In the genomic region with DNA sequence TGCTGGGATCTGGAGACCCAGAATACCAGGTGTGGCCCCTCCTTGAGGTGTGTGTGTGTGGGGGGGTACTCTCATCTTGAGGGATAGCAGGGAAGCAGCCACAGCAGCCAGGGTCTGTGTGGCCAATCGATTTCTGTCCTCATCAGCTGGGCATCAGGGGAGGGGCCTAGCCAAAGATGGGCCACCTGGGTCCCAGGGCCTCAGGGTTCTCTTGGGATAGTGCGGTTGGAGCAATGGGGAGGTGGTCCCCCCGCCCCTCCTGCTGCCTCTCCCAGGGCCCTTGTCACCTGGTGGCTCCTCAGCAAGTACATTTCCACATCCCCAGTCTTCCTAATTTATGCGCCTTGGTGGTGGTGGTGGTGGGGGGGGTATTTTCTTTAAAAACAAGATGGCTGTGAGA, we compare ENCODE assay signal across 12 mouse cellular contexts. TPM values are rescaled to one million over a fixed set of nuclear protein-coding genes. Genes with fewer than 3 reads are reported as not detected.
DNase-seq lines count a peak whose midpoint lies in the region; ATAC-seq and TF ChIP-seq lines count a peak whose summit lies in the region.
"Had no signal": no experiment of that assay in that cellular context is flagged by ENCODE, and none has a peak within 500 bp of the region (broad histone marks: within the 10 kb centered on the region; RNA-seq: fewer than 3 reads in every experiment).

No protein-coding gene starts in this region.

- H3K27me3 ChIP-seq in lung, embryonic 14.5 days (ENCODE audit: insufficient read depth, low read length), result peaks cover 70% of the 10 kb centered on the region
- peaks cover 8% of the 10 kb centered on the region for H3K27me3 ChIP-seq in forebrain, embryonic 11.5 days (ENCODE audit: control insufficient read depth, insufficient read depth, low read length)
- peaks cover 100% of the 10 kb centered on the region for H3K27me3 ChIP-seq in limb, embryonic 10.5 days (ENCODE audit: low read depth, poor library complexity, severe bottlenecking)
- peaks cover 11% of the 10 kb centered on the region for H3K27me3 ChIP-seq in neural tube, embryonic 14.5 days (ENCODE audit: control insufficient read depth, insufficient read depth, low read length)
- H3K27me3 ChIP-seq in cerebellum, adult 2 months (ENCODE audit: control insufficient read depth, insufficient read depth, low read length), result no peaks in the 10 kb centered on the region

- H3K9me3 ChIP-seq in lung, embryonic 14.5 days (ENCODE audit: low read depth, low read length), result no peaks in the 10 kb centered on the region
- no peaks in the 10 kb centered on the region for H3K9me3 ChIP-seq in forebrain, embryonic 11.5 days (ENCODE audit: control insufficient read depth, low read length)
- no peaks in the 10 kb centered on the region for H3K9me3 ChIP-seq in limb, embryonic 10.5 days (replicated peaks)
- no peaks in the 10 kb centered on the region for H3K9me3 ChIP-seq in neural tube, embryonic 14.5 days (ENCODE audit: control insufficient read depth, low read length)
- H3K9me3 ChIP-seq: liver, embryonic 12.5 days had no signal

- WGBS in lung, embryonic 14.5 days, result 8% methylated on average over 4 of the region's 4 CpGs
- 7% methylated on average over 4 of the region's 4 CpGs for WGBS in forebrain, embryonic 11.5 days
- 10% methylated on average over 4 of the region's 4 CpGs for WGBS in limb, embryonic 10.5 days
- WGBS in neural tube, embryonic 14.5 days, result 3% methylated on average over 4 of the region's 4 CpGs
- 69% methylated on average over 4 of the region's 4 CpGs for WGBS in cerebellum, adult 2 months

- TF ChIP-seq CTCF in lung, embryonic 14.5 days (IDR thresholded peaks at IDR 0.05; ENCODE audit: low read depth), result no peak
- TF ChIP-seq CTCF in cerebellum, adult 2 months (IDR thresholded peaks at IDR 0.05; ENCODE audit: borderline replicate concordance, insufficient read depth, low read depth, low read length), result no peak

- H3K4me3 ChIP-seq in lung, embryonic 14.5 days (ENCODE audit: low read depth, low read length), result peak overlapping the region; percentile 22; the same call in 1 of the 2 replicates
- no peak overlapping the region for H3K4me3 ChIP-seq in forebrain, embryonic 11.5 days (ENCODE audit: low read depth, low read length)
- peak overlapping the region; percentile 38; the same call in 1 of the 2 replicates for H3K4me3 ChIP-seq in limb, embryonic 10.5 days
- no peak overlapping the region for H3K4me3 ChIP-seq in neural tube, embryonic 14.5 days (ENCODE audit: low read depth, low read length)
- no peak overlapping the region for H3K4me3 ChIP-seq in cerebellum, adult 2 months (replicated peaks; ENCODE audit: insufficient read depth, low read depth, low read length)
- H3K4me3 ChIP-seq: erythroblast, embryonic 14.5 days; liver, embryonic 12.5 days had no signal

- H3K9ac ChIP-seq in lung, embryonic 14.5 days, result no peak overlapping the region
- peak overlapping the region; percentile 60 for H3K9ac ChIP-seq in forebrain, embryonic 11.5 days (ENCODE audit: low read length)
- H3K9ac ChIP-seq in neural tube, embryonic 14.5 days (replicated peaks; ENCODE audit: low read depth, low read length), result 0 out of 2 replicates have a peak overlapping the region, but pooled peaks have one; percentile 16
- H3K9ac ChIP-seq: liver, embryonic 12.5 days had no signal

- no peak overlapping the region for H3K27ac ChIP-seq in lung, embryonic 14.5 days (ENCODE audit: low read depth)
- peak overlapping the region; percentile 91 for H3K27ac ChIP-seq in forebrain, embryonic 11.5 days (ENCODE audit: low read depth, low read length)
- no peak overlapping the region for H3K27ac ChIP-seq in limb, embryonic 10.5 days
- no peak overlapping the region; the same call in 1 of the 2 replicates for H3K27ac ChIP-seq in neural tube, embryonic 14.5 days (ENCODE audit: low read depth, low read length)
- no peak overlapping the region for H3K27ac ChIP-seq in cerebellum, adult 2 months (ENCODE audit: insufficient read depth, low read length)
- H3K27ac ChIP-seq: liver, embryonic 12.5 days had no signal

- DNase-seq in lung, embryonic 14.5 days, result no peak
- DNase-seq in lung, postnatal 4 days, result no peak
- DNase-seq in forebrain, embryonic 11.5 days (ENCODE audit: low spot score), result no peak
- no peak for DNase-seq in limb, embryonic 10.5 days (ENCODE audit: low spot score)
- DNase-seq in cerebellum, adult 2 months, result no peak
- no peak for DNase-seq in cerebellum, adult 9-11 months

- no peak for TF ChIP-seq POLR2A in cerebellum, adult 2 months (IDR thresholded peaks at IDR 0.05; ENCODE audit: borderline replicate concordance, insufficient read depth, low read length)

- no peaks in the 10 kb centered on the region for H3K4me1 ChIP-seq in lung, embryonic 14.5 days (ENCODE audit: insufficient read depth)
- peaks cover 19% of the 10 kb centered on the region for H3K4me1 ChIP-seq in forebrain, embryonic 11.5 days (replicated peaks; ENCODE audit: control insufficient read depth, insufficient read depth, low read length)
- peaks cover 35% of the 10 kb centered on the region for H3K4me1 ChIP-seq in limb, embryonic 10.5 days
- peaks cover 23% of the 10 kb centered on the region for H3K4me1 ChIP-seq in neural tube, embryonic 14.5 days (ENCODE audit: control insufficient read depth, insufficient read depth, low read length)
- H3K4me1 ChIP-seq in cerebellum, adult 2 months (ENCODE audit: control insufficient read depth, insufficient read depth, low read length), result peaks cover 21% of the 10 kb centered on the region
- H3K4me1 ChIP-seq: liver, embryonic 12.5 days had no signal

- H3K4me2 ChIP-seq in lung, embryonic 14.5 days, result peak overlapping the region; percentile 54
- peak overlapping the region; percentile 55 for H3K4me2 ChIP-seq in forebrain, embryonic 11.5 days (ENCODE audit: low read depth, low read length, severe bottlenecking)
- peak overlapping the region; percentile 23; the same call in 1 of the 2 replicates for H3K4me2 ChIP-seq in neural tube, embryonic 14.5 days (ENCODE audit: low read depth, low read length)
- H3K4me2 ChIP-seq: liver, embryonic 12.5 days had no signal

- no peaks in the 10 kb centered on the region for H3K36me3 ChIP-seq in lung, embryonic 14.5 days (ENCODE audit: insufficient read depth)
- no peaks in the 10 kb centered on the region for H3K36me3 ChIP-seq in forebrain, embryonic 11.5 days (ENCODE audit: control insufficient read depth, insufficient read depth, low read length)
- no peaks in the 10 kb centered on the region for H3K36me3 ChIP-seq in limb, embryonic 10.5 days
- H3K36me3 ChIP-seq in neural tube, embryonic 14.5 days (ENCODE audit: control insufficient read depth, insufficient read depth, low read length), result no peaks in the 10 kb centered on the region
- H3K36me3 ChIP-seq: liver, embryonic 12.5 days had no signal

- peak; percentile 34; the same call in 1 of the 2 replicates for ATAC-seq in lung, embryonic 14.5 days (ENCODE audit: insufficient read depth)
- peak; percentile 60 for ATAC-seq in forebrain, embryonic 11.5 days (replicated peaks; ENCODE audit: low FRiP score)
- peak; percentile 26; the same call in 1 of the 2 replicates for ATAC-seq in neural tube, embryonic 14.5 days (ENCODE audit: low read depth)
- ATAC-seq in CD4-positive, CD25-positive, alpha-beta regulatory T cell, adult 4 months, result no peak
- ATAC-seq: liver, embryonic 12.5 days had no signal

RNA-seq across cellular contexts. Expression of a gene that starts 55.4 kb away (rescaled TPM):
- polyA plus RNA-seq in lung, embryonic 14.5 days (2014; fragmentation: Nextera tagmentation; extraction: Ambion mirVana), result not detected in 2 replicates
- 27.3 and 28.2 TPM in 2 replicates for polyA plus RNA-seq in forebrain, embryonic 11.5 days (2014; fragmentation: Nextera tagmentation; extraction: Ambion mirVana)
- 0.50 and 1.1 TPM in 2 replicates for polyA plus RNA-seq in limb, embryonic 10.5 days (2016; fragmentation: Nextera tagmentation; extraction: Ambion mirVana)
- 33.4 and 39.8 TPM in 2 replicates for polyA plus RNA-seq in neural tube, embryonic 14.5 days (2014; fragmentation: Nextera tagmentation; extraction: Ambion mirVana)
- polyA plus RNA-seq in cerebellum, adult 2 months (2012; rRNA removed), result 38.1 and 38.8 TPM in 2 replicates
- not detected for polyA plus RNA-seq in CD4-positive, CD25-positive, alpha-beta regulatory T cell, adult 4 months (2017; shearing (Covaris generic))
- polyA plus RNA-seq: erythroblast, embryonic 14.5 days; heart, embryonic 14.5 days; liver, embryonic 12.5 days; small intestine, adult 2 months had no signal

Comparison
In these comparisons a context has a peak if more than half of its experiments do, and no peak if none do; other contexts are left out.
1. H3K4me3 ChIP-seq: peak in lung, embryonic 14.5 days (single experiment) and limb, embryonic 10.5 days (single experiment); none in forebrain, embryonic 11.5 days (single experiment), neural tube, embryonic 14.5 days (single experiment) and cerebellum, adult 2 months (single experiment).
2. RNA of a gene that starts 55.4 kb away (polyA plus RNA-seq): 33.4 to 39.8 TPM in neural tube, embryonic 14.5 days, 38.1 to 38.8 TPM in cerebellum, adult 2 months and 27.3 to 28.2 TPM in forebrain, embryonic 11.5 days; 0.50 to 1.1 TPM in limb, embryonic 10.5 days, not detected in lung, embryonic 14.5 days and not detected in CD4-positive, CD25-positive, alpha-beta regulatory T cell, adult 4 months; every median in the first group is over 10 times any median in the second.
3. Peak in every context shown above with its lines, with median percentiles within 50 percentile points of each other: H3K4me2 ChIP-seq.